Mouse (Mus musculus): ENCODE measurements at regions not wholly inside any gene's neighbourhood (a gene's known extent, or its start where the extent isn't known, plus 50 kb on each side); places are given as distances from the start of the nearest gene placed in this dataset.

- TF ChIP-seq CTCF (IDR thresholded peaks at IDR 0.05; ENCODE audit: low read depth) (no peak), EP300 (IDR thresholded peaks at IDR 0.05; ENCODE audit: low read depth) (no peak)
These were observed 57.1 kb upstream of the Ddit4l start for GRCm38 (mm10) chr3:137564282-137564681.
